Mouse (Mus musculus): ENCODE results near the gene Cyb5d1.

Cyb5d1 gene

GRCm38 (mm10) chr11:69395235-69395633, at the start of gene Cyb5d1, which contains the start of gene Naa38:
Cyb5d1 (minus strand) TSS chr11:69395631.
Naa38 (plus strand) TSS chr11:69395487.
- peak; percentile 87 to 92 for DNase-seq (ENCODE audit: low spot score in 2 of 2)

GRCm38 (mm10) chr11:69443328-69443727, 47.9 kb upstream of the Cyb5d1 start:
- no peak for DNase-seq (ENCODE audit: low spot score in 2 of 2)

- DNase-seq (ENCODE audit: low spot score in 2 of 2), result no peak
Measured at GRCm38 (mm10) chr11:69437291-69437690, 41.9 kb upstream of the Cyb5d1 start.

- DNase-seq (ENCODE audit: low spot score in 2 of 2), result no peak
Measured at GRCm38 (mm10) chr11:69433189-69433588, 37.8 kb upstream of the Cyb5d1 start.

- no peak for DNase-seq (ENCODE audit: low spot score in 2 of 2)
Measured at GRCm38 (mm10) chr11:69432640-69432982, 37.2 kb upstream of the Cyb5d1 start.

- peak in 1 of 2 experiments; percentile 57 for DNase-seq (ENCODE audit: low spot score in 2 of 2)
Measured at GRCm38 (mm10) chr11:69431829-69432639, 36.6 kb upstream of the Cyb5d1 start.

GRCm38 (mm10) chr11:69430631-69431030, 35.2 kb upstream of the Cyb5d1 start:
- no peak for DNase-seq (ENCODE audit: low spot score in 2 of 2)

GRCm38 (mm10) chr11:69429313-69429712, 33.9 kb upstream of the Cyb5d1 start:
- no peak for DNase-seq (ENCODE audit: low spot score in 2 of 2)

GRCm38 (mm10) chr11:69428751-69429150, 33.3 kb upstream of the Cyb5d1 start:
- peak in 1 of 2 experiments; percentile 49 for DNase-seq (ENCODE audit: low spot score in 2 of 2)

- DNase-seq (ENCODE audit: low spot score in 2 of 2), result no peak
Measured at GRCm38 (mm10) chr11:69426246-69426645, 30.8 kb upstream of the Cyb5d1 start.

GRCm38 (mm10) chr11:69423885-69424284, 28.5 kb upstream of the Cyb5d1 start:
- DNase-seq (ENCODE audit: low spot score in 2 of 2), result no peak

GRCm38 (mm10) chr11:69422842-69423241, 27.4 kb upstream of the Cyb5d1 start:
- no peak for DNase-seq (ENCODE audit: low spot score in 2 of 2)

GRCm38 (mm10) chr11:69421131-69421977, 25.9 kb upstream of the Cyb5d1 start:
- DNase-seq (ENCODE audit: low spot score in 2 of 2), result no peak

GRCm38 (mm10) chr11:69420554-69421000, 25.1 kb upstream of the Cyb5d1 start:
- DNase-seq (ENCODE audit: low spot score in 2 of 2), result no peak

- peak in 1 of 2 experiments; percentile 76 for DNase-seq (ENCODE audit: low spot score in 2 of 2)
Measured at GRCm38 (mm10) chr11:69419813-69420553, 24.6 kb upstream of the Cyb5d1 start.

- peak in 1 of 2 experiments; percentile 68 for DNase-seq (ENCODE audit: low spot score in 2 of 2)
Measured at GRCm38 (mm10) chr11:69419443-69419812, 24.0 kb upstream of the Cyb5d1 start.

GRCm38 (mm10) chr11:69418481-69419442, 23.3 kb upstream of the Cyb5d1 start:
- peak; percentile 65 to 76 for DNase-seq (ENCODE audit: low spot score in 2 of 2)

GRCm38 (mm10) chr11:69417449-69418384, 22.3 kb upstream of the Cyb5d1 start:
- peak; percentile 74 to 82 for DNase-seq (ENCODE audit: low spot score in 2 of 2)

GRCm38 (mm10) chr11:69416921-69417448, 21.6 kb upstream of the Cyb5d1 start:
- no peak for DNase-seq (ENCODE audit: low spot score in 2 of 2)

Data from spleen, postnatal 4 days (tissue).